Mouse (Mus musculus): ENCODE data around the gene Ldlrad3.

GRCm38 (mm10) chr2:102145036-102145435, 41.1 kb downstream of the Ldlrad3 start:
- TF ChIP-seq POLR2A (IDR thresholded peaks at IDR 0.05; ENCODE audit: borderline replicate concordance, low read depth, low read length) (no peak), CTCF (IDR thresholded peaks at IDR 0.05; ENCODE audit: low read depth, low read length) (no peak)
